Mouse (Mus musculus) kidney, embryonic 14.5 days (tissue): ENCODE results near the gene Crtc2. TPM values are rescaled to one million over a fixed set of nuclear protein-coding genes. Genes with fewer than 3 reads are reported as not detected.
"Not testable (repeated sequence)": the region's sequence is repeated elsewhere in the genome, so short reads cannot be mapped to it uniquely, and the experiment has no call there.

ENCODE experiments used
- ATAC-seq: fragments of 200-750 bp; cut with Nextera tagmentation; 2 replicates; pipeline ENCODE4 v1.8.0; 2017; ENCODE audit warnings: moderate number of reproducible peaks, mild to moderate bottlenecking, moderate TSS enrichment, moderate library complexity; ENCODE audit not compliant: low FRiP score, low TSS enrichment
- H3K27ac ChIP-seq: fragments of 300-500 bp; sonication (generic); 2 replicates; pipeline ENCODE4 v1.5.1; 2014; ENCODE audit warnings: low read depth, mild to moderate bottlenecking, low read length, moderate library complexity, mixed read lengths
- H3K27me3 ChIP-seq: fragments of 300-500 bp; sonication (generic); 2 replicates; pipeline ENCODE4 v1.6.1; 2014; ENCODE audit warnings: mild to moderate bottlenecking, low read length; ENCODE audit not compliant: control insufficient read depth, insufficient read depth
- H3K36me3 ChIP-seq: fragments of 300-500 bp; sonication (generic); 2 replicates; pipeline ENCODE4 v1.6.1; 2014; ENCODE audit warnings: low read length, mixed read lengths; ENCODE audit not compliant: control insufficient read depth, insufficient read depth
- H3K4me1 ChIP-seq: fragments of 300-500 bp; sonication (generic); 2 replicates; pipeline ENCODE4 v1.6.1; 2014; ENCODE audit warnings: low read length, mixed read lengths; ENCODE audit not compliant: control insufficient read depth, insufficient read depth
- H3K4me2 ChIP-seq: fragments of 300-500 bp; sonication (generic); replicated peaks from 2 replicates; pipeline ENCODE4 v1.6.1; 2014; ENCODE audit warnings: low read depth, mild to moderate bottlenecking, low read length
- H3K4me3 ChIP-seq: fragments of 300-500 bp; sonication (generic); 2 replicates; pipeline ENCODE4 v1.5.1; 2014; ENCODE audit warnings: mild to moderate bottlenecking, low read length
- H3K9ac ChIP-seq: fragments of 300-500 bp; sonication (generic); 2 replicates; pipeline ENCODE4 v1.6.1; 2014; ENCODE audit warnings: low read depth, mild to moderate bottlenecking, low read length, moderate library complexity
- H3K9me3 ChIP-seq: fragments of 300-500 bp; sonication (generic); 2 replicates; pipeline ENCODE4 v1.6.1; 2016; ENCODE audit warnings: low read length; ENCODE audit not compliant: control insufficient read depth
- WGBS: fragments of 180-500 bp; shearing (Covaris S2); extraction: QIAGEN DNeasy Blood & Tissue Kit; methylation state at CpG from one replicate; pipeline ENCODE4 v1.1.7; 2014; 5-methylcytosine and 5-hydroxymethylcytosine counted together
- polyA plus RNA-seq: library from polyadenylated mRNA; unstranded; fragments of >200 nt; fragmentation: Nextera tagmentation; extraction: Ambion mirVana; gene quantifications from 2 replicates; pipeline ENCODE4 v1.2.1, GENCODE M21; 2014

Crtc2 gene
- polyA plus RNA-seq, 1 experiment from 2014 or later: 21.5 TPM

DNA sequence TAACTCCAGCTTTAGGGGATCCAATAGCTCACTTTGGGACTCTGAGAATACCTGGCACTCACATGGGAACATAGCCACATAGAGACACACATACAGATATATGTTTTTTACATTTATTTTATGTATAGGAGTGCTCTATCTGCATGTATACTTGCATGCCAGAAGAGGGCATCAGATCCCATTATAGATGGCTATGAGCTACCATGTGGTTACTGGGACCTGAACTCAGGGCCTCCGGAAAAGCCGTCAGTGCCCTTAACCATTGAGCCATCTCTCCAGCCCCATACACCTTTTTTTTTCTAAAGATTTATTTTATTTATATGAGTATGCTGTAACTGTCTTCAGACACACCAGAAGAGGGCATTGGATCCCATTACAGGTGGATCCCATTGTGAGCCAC, 30.2 kb downstream of the Crtc2 start:
- H3K4me1 ChIP-seq: no peaks in the 10 kb centered on the region
- no peaks in the 10 kb centered on the region for H3K27me3 ChIP-seq
- H3K9me3 ChIP-seq: no peaks in the 10 kb centered on the region
- no peak overlapping the region for H3K9ac ChIP-seq
- ATAC-seq: no peak
- 98% methylated on average over 2 of the region's 2 CpGs for WGBS
- H3K4me3 ChIP-seq: no peak overlapping the region
- H3K36me3 ChIP-seq: peaks cover 17% of the 10 kb centered on the region; the same call in 1 of the 2 replicates
- H3K4me2 ChIP-seq: no peak overlapping the region
- no peak overlapping the region for H3K27ac ChIP-seq

DNA sequence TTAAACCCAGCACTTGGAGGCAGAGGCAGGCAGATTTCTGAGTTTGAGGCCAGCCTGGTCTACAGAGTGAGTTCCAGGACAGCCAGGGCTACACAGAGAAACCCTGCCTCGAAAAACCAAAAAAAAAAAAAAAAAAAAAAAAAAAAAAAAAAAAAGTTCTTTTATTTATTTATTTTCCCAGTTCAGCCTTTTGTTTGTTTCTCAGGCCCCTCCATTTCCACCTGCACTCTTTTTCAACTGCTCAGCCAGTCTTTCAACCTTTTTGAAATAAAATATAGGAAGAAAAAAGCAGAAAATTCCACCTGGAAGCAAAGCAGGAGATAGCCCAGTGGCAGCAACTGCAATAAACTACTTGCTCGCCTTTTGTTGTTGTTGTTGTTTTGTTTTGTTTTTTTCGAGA, 35.4 kb downstream of the Crtc2 start:
- H3K9me3 ChIP-seq, H3K36me3 ChIP-seq, H3K4me2 ChIP-seq, H3K27me3 ChIP-seq, H3K4me1 ChIP-seq, H3K27ac ChIP-seq, H3K4me3 ChIP-seq, H3K9ac ChIP-seq, ATAC-seq: not testable (repeated sequence)
- WGBS: 62% methylated on average over 2 of the region's 3 CpGs

DNA sequence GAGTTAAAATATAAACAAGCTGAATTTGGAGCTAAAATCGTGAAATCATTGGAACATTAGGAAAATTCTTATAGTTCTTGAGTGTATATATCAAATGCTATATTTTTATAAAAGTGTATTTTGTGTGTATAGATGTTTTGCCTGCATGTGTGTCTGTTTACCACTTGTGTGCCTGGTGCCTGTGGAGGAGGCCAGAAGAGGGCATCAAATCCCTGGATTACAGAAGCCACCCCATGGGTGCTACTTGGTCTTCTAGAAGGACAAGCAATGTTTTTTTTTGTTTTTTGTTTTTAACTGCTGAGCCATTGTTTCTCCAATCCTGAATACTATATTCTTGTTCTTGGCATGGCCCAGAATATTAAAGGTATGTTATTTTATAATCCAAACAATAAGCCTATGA, 36.6 kb downstream of the Crtc2 start:
- WGBS: 86% methylated on average over 1 of the region's 1 CpGs
- H3K9me3 ChIP-seq: no peaks in the 10 kb centered on the region
- H3K4me3 ChIP-seq: no peak overlapping the region
- no peaks in the 10 kb centered on the region for H3K27me3 ChIP-seq
- no peak overlapping the region for H3K27ac ChIP-seq
- ATAC-seq: no peak
- no peak overlapping the region for H3K4me2 ChIP-seq
- H3K4me1 ChIP-seq: peaks cover 11% of the 10 kb centered on the region; the same call in 1 of the 2 replicates
- no peaks in the 10 kb centered on the region for H3K36me3 ChIP-seq
- no peak overlapping the region for H3K9ac ChIP-seq

DNA sequence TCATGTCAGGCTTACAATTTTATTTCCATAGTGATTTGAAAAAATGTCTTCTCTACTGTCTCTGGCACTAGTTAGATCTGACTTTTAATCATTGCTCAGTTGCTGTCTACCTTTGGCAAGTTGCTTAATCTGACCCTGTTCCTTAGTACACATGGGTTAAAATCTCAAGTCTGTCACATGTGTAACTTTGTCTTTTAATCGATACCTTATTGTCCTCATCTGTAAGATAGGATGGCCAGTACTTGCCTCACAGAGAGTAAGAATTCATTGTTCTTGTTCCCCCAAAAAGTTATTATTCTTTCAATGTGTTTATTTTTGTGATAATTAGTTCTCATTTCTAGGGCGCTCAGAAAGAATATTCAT, 38.0 kb downstream of the Crtc2 start:
- Histone ChIP-seq H3K36me3 (no peaks in the 10 kb centered on the region), H3K4me1 (peaks cover 11% of the 10 kb centered on the region; the same call in 1 of the 2 replicates), H3K4me2 (peak overlapping the region; percentile 55), H3K9me3 (no peaks in the 10 kb centered on the region), H3K27ac (peak overlapping the region; percentile 95; the same call in 1 of the 2 replicates), H3K4me3 (peak overlapping the region; percentile 60), H3K27me3 (no peaks in the 10 kb centered on the region), H3K9ac (peak overlapping the region; percentile 71; the same call in 1 of the 2 replicates)
- WGBS: 36% methylated on average over 2 of the region's 2 CpGs
- ATAC-seq: no peak

DNA sequence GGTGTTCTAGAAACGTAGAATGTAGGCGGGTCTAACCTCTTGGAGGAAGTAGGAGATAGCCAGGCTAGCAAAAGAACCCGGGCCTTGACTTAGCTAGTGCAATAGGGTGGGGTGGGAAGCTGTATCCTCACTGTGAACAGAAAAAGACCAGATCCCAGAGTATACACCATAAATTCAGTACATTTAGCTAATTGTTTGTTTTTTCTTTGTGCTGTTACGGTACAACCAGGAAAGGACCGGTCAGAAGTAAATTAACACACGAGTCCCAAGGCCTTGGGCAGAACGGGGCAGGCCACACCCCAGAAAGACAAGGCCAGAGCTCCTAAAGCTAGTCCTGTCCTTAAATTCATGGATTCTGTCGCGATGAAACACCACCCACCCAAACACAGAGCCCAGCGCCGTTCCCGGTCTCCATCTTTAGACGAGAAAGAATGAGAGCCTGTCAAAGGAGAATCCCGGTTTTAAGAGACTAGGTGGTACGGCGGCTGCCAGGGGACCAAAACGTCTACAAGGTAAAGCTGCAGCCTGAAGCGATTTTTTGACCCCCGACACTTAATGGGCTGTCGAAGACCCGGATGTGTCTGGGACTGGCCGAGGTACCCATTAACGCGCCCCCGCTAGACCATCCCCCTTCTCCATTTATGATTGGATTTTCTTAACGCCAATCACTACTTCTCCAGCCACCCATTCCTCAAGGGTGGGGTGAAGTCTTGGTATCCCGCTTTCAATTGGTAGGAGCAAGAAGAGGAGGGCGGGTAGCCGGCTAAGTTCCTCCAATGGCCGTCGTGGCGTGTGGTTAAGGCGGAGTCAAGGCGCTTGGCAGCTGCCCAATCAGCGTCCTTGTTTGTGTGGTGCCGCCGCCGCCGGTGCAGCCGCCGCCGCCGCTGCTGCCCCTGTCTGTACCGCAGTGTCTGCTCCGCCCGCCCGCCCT, 38.6 kb downstream of the Crtc2 start, which contains the start of gene Gatad2b:
Gene Gatad2b, plus strand, starts transcription at position 834 of the 931 bp plus-strand sequence.
- WGBS: under 1% methylated on average over 41 of the region's 47 CpGs
- H3K4me2 ChIP-seq: peak within 1 kb of the TSS; percentile 73
- peak within 1 kb of the TSS; percentile 91 for H3K4me3 ChIP-seq
- H3K27ac ChIP-seq: peak within 1 kb of the TSS; percentile 96
- peak; percentile 98 for ATAC-seq
- no peaks in the 10 kb centered on the region for H3K27me3 ChIP-seq
- H3K9ac ChIP-seq: peak within 1 kb of the TSS; percentile 89
- H3K9me3 ChIP-seq: no peaks in the 10 kb centered on the region
- H3K36me3 ChIP-seq: no peaks in the 10 kb centered on the region
- H3K4me1 ChIP-seq: peaks cover 11% of the 10 kb centered on the region; the same call in 1 of the 2 replicates

DNA sequence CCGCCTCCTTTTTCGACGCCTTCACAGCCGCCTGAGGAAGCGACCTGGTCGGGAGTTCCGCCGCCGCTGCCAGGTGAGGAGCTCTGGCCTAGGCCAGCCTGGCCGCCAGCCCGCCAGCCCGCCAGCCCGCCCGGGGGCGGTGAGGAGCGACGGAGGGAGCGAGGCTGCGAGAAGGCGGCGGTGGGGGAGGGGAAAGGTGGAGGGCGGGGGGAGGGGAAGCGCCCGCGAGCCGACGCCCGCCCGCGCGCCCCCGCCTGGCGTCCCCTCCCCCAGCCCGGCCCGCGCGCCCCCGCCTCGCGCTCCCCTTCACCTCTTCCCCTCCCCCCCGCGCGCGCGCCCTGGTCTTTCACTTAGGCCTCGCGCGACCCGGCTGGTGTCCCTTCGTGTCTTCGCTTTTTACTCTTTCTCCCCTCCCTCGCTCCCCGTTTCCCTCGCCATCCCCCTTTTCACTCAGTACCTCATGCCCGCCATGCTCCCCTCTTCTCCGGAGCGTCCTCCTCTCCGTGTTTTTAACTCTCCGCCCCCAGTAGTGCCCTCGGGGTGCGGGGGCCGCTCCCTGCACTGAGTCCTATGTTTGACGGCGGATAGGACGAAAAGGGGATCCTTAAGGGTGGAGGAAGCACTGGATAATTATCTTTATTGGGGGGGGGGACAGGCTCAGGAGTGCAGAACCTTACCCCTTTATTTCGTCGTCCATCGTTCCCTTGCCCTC, 39.5 kb downstream of the Crtc2 start:
- Histone ChIP-seq H3K27ac (peak overlapping the region; percentile 96), H3K9ac (peak overlapping the region; percentile 89), H3K4me1 (peaks cover 11% of the 10 kb centered on the region; the same call in 1 of the 2 replicates), H3K36me3 (no peaks in the 10 kb centered on the region), H3K4me3 (peak overlapping the region; percentile 91), H3K4me2 (peak overlapping the region; percentile 73), H3K27me3 (no peaks in the 10 kb centered on the region), H3K9me3 (no peaks in the 10 kb centered on the region)
- ATAC-seq: peak; percentile 63
- 1% methylated on average over 39 of the region's 68 CpGs for WGBS

DNA sequence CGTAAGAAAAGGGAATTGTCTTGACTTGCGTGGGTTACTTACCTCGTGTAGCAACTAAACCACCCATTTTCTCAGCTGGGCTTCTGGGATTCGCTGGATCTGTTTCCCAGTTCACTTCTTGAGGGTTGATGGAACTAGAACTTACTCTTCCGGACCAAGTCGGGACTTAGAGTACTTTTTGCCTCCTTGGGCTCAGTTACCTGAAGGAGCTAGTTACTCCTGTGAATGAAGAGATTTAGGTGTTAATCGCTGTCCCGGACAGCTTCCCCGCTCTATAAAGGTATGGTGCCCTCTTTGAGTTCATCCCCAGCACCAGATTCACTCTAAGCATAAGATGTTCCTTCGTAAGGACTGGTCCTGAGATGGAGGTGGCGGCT, 40.1 kb downstream of the Crtc2 start:
- Histone ChIP-seq H3K4me3 (peak overlapping the region; percentile 91), H3K36me3 (no peaks in the 10 kb centered on the region), H3K9ac (peak overlapping the region; percentile 89), H3K27me3 (no peaks in the 10 kb centered on the region), H3K4me1 (peaks cover 11% of the 10 kb centered on the region; the same call in 1 of the 2 replicates), H3K27ac (peak overlapping the region; percentile 96; the same call in 1 of the 2 replicates), H3K4me2 (peak overlapping the region; percentile 73), H3K9me3 (no peaks in the 10 kb centered on the region)
- 2% methylated on average over 11 of the region's 11 CpGs for WGBS
- ATAC-seq: no peak

DNA sequence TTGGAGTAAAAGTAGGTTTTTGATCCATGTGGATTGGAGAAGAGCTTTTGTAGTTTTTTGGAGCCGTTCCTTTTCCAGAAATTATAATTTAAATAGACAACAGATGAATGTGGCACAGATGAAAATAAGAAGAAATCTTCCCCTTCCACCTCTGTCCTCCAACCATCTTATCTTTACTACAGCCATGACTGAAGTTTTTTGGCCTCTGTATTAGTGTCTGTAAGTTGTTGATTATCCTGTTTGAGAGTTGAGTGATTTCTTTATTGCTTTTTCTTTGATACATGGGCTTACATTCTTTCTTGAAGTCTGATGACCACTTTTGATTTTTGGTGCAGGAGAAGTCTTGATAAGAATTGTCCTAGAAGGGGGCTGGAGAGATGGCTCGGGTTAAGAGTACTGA, 40.7 kb downstream of the Crtc2 start:
- peak overlapping the region; percentile 89; the same call in 1 of the 2 replicates for H3K9ac ChIP-seq

More for the DNA sequence above, 40.7 kb downstream of the Crtc2 start:
- Histone ChIP-seq H3K27me3 (no peaks in the 10 kb centered on the region), H3K36me3 (no peaks in the 10 kb centered on the region), H3K9me3 (no peaks in the 10 kb centered on the region), H3K27ac (no peak overlapping the region), H3K4me3 (peak overlapping the region; percentile 91), H3K4me2 (peak overlapping the region; percentile 73), H3K4me1 (peaks cover 11% of the 10 kb centered on the region; the same call in 1 of the 2 replicates)
- ATAC-seq: no peak
- WGBS: 61% methylated on average over 2 of the region's 2 CpGs
